Mouse (Mus musculus): ENCODE results near the gene Ppp2r5a.

GRCm38 (mm10) chr1:191353836-191354235, 49.2 kb downstream of the Ppp2r5a start:
- TF ChIP-seq TCF12 (IDR thresholded peaks at IDR 0.05; ENCODE audit: insufficient read depth, poor library complexity, severe bottlenecking) (no peak), USF1 (IDR thresholded peaks at IDR 0.05; ENCODE audit: low read depth) (no peak), E2F4 (IDR thresholded peaks at IDR 0.05; ENCODE audit: insufficient read depth) (no peak), POLR2A (IDR thresholded peaks at IDR 0.05; ENCODE audit: insufficient read length, low read depth) (no peak), MYOD1 (IDR thresholded peaks at IDR 0.05; ENCODE audit: control insufficient read depth in 1 of 3, insufficient read length in 2 of 3, low read depth in 2 of 3) (no peak), REST (IDR thresholded peaks at IDR 0.05; ENCODE audit: insufficient read depth, insufficient read length) (no peak), MYOG (IDR thresholded peaks at IDR 0.05; ENCODE audit: control insufficient read depth in 1 of 3, insufficient read depth in 1 of 3, insufficient read length in 2 of 3, low read depth in 2 of 3) (no peak)

Measured in myocyte (in vitro differentiated cells).